ENCODE assay signal across 9 mouse cellular contexts in the genomic region with DNA sequence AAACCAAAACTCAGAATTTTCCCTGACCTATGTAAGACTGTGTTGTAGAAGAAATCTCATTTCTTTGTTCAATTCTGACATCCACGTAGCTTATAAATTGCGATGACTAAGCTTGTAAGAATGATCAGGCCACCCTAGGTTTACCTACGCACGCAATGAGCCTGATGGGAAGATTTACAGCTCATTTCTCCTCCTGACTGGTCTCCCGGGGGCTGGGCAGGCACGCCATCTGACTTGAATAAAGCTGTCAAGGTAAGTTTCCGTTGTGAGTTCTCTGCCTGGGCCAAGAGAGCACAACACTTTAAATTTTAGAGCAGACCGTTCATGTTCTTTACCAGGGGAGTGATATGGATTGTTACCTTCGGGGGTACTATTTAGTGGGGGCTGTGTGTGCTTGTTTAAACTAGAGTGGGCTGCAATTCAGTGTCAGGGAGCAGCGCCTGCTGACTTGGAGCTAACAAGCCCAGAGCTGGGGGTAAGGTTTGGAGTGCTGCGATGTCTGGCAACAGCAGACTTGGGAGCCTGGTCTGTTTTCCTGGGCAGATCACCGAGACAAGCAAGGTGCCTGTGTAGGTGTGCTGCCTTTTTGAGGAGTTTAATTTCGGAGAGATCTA. TPM values are rescaled to one million over a fixed set of nuclear protein-coding genes. Genes with fewer than 3 reads are reported as not detected.
DNase-seq lines count a peak whose midpoint lies in the region; ATAC-seq and TF ChIP-seq lines count a peak whose summit lies in the region.
"Had no signal": no experiment of that assay in that cellular context is flagged by ENCODE, and none has a peak within 500 bp of the region (broad histone marks: within the 10 kb centered on the region; RNA-seq: fewer than 3 reads in every experiment).

Gene Cdk19, plus strand, starts transcription at position 214 of the 614 bp plus-strand sequence.

- no peaks in the 10 kb centered on the region for H3K36me3 ChIP-seq in heart, embryonic 11.5 days (ENCODE audit: control insufficient read depth, insufficient read depth, low read length)
- no peaks in the 10 kb centered on the region for H3K36me3 ChIP-seq in stomach, postnatal 0 days (ENCODE audit: control insufficient read depth, insufficient read depth, low read length)
- H3K36me3 ChIP-seq: liver, embryonic 13.5 days had no signal

- no peaks in the 10 kb centered on the region for H3K9me3 ChIP-seq in heart, embryonic 11.5 days (replicated peaks; ENCODE audit: control insufficient read depth, low read length)
- no peaks in the 10 kb centered on the region for H3K9me3 ChIP-seq in stomach, postnatal 0 days (ENCODE audit: control insufficient read depth, low read length)
- H3K9me3 ChIP-seq: liver, embryonic 13.5 days had no signal

- DNase-seq in heart, postnatal 14 days = no peak
- DNase-seq in urinary bladder, postnatal 14 days (ENCODE audit: low spot score) = peak; percentile 67
- no peak for DNase-seq in urinary bladder, postnatal 10 days (ENCODE audit: low spot score)
- no peak for DNase-seq in layer of hippocampus, postnatal 25 days (ENCODE audit: extremely low spot score in 1 of 2, low spot score in 1 of 2)
- DNase-seq in stomach, postnatal 0 days (ENCODE audit: low spot score) = peak; percentile 53
- DNase-seq in liver = no peak
- DNase-seq in right cerebral cortex, adult 2 months (ENCODE audit: low spot score in 2 of 2) = no peak
- DNase-seq: liver, embryonic 13.5 days had no signal

- no peak within 1 kb of the TSS for H3K4me2 ChIP-seq in heart, embryonic 11.5 days
- H3K4me2 ChIP-seq in stomach, postnatal 0 days (replicated peaks; ENCODE audit: low read depth) = no peak within 1 kb of the TSS
- H3K4me2 ChIP-seq: liver, embryonic 13.5 days had no signal

- no peak within 1 kb of the TSS for H3K4me3 ChIP-seq in heart, embryonic 11.5 days (ENCODE audit: low read depth, low read length)
- H3K4me3 ChIP-seq in stomach, postnatal 0 days (ENCODE audit: low read depth, low read length) = no peak within 1 kb of the TSS
- H3K4me3 ChIP-seq: liver, embryonic 13.5 days had no signal

- no peak within 1 kb of the TSS for H3K27ac ChIP-seq in heart, embryonic 11.5 days (ENCODE audit: low read depth, low read length)
- H3K27ac ChIP-seq in stomach, postnatal 0 days (replicated peaks) = peak within 1 kb of the TSS; percentile 82
- H3K27ac ChIP-seq: liver, embryonic 13.5 days had no signal

- intact Hi-C loops in heart, postnatal 14 days (cut with DNase I) = no loop called here

- H3K27me3 ChIP-seq in heart, embryonic 11.5 days (ENCODE audit: control insufficient read depth, insufficient read depth, low read length) = no peaks in the 10 kb centered on the region
- no peaks in the 10 kb centered on the region for H3K27me3 ChIP-seq in stomach, postnatal 0 days (ENCODE audit: control insufficient read depth, insufficient read depth, low read length)
- H3K27me3 ChIP-seq: liver, embryonic 13.5 days had no signal

- no peak for TF ChIP-seq EP300 in stomach, postnatal 0 days (optimal IDR thresholded peaks at IDR 0.05)

- 40% methylated on average over 13 of the region's 13 CpGs for WGBS in heart, embryonic 11.5 days (ENCODE audit: insufficient replicate concordance)
- WGBS in stomach, postnatal 0 days = 26% methylated on average over 13 of the region's 13 CpGs

- no peaks in the 10 kb centered on the region for H3K4me1 ChIP-seq in heart, embryonic 11.5 days (ENCODE audit: control insufficient read depth, insufficient read depth, low read length)
- H3K4me1 ChIP-seq in stomach, postnatal 0 days (replicated peaks; ENCODE audit: control insufficient read depth, insufficient read depth) = no peaks in the 10 kb centered on the region
- H3K4me1 ChIP-seq: liver, embryonic 13.5 days had no signal

- no peak for ATAC-seq in heart, embryonic 11.5 days (replicated peaks; ENCODE audit: insufficient number of reproducible peaks, low FRiP score, low TSS enrichment)
- ATAC-seq in stomach, postnatal 0 days (ENCODE audit: low FRiP score, low TSS enrichment) = peak; percentile 76

- TF ChIP-seq CTCF in stomach, postnatal 0 days (IDR thresholded peaks at IDR 0.05; ENCODE audit: low read depth) = no peak

- H3K9ac ChIP-seq in heart, embryonic 11.5 days (ENCODE audit: low read depth, low read length) = no peak within 1 kb of the TSS
- H3K9ac ChIP-seq in stomach, postnatal 0 days (ENCODE audit: low read length) = no peak within 1 kb of the TSS
- H3K9ac ChIP-seq: liver, embryonic 13.5 days had no signal

RNA-seq across cellular contexts. Expression of gene Cdk19, which starts in this region (rescaled TPM):
- total RNA-seq in heart, postnatal 14 days (2021) = 10 to 100 TPM; 14.9 to 15.9 TPM
- 6.4 and 8.1 TPM in 2 replicates for polyA plus RNA-seq in heart, embryonic 11.5 days (2014; fragmentation: Nextera tagmentation; extraction: Ambion mirVana)
- total RNA-seq in layer of hippocampus, postnatal 25 days (2021) = 10 to 100 TPM; 30.3 to 31.5 TPM
- 4.2 and 4.4 TPM in 2 replicates for polyA plus RNA-seq in stomach, postnatal 0 days (2015; fragmentation: Nextera tagmentation; extraction: Ambion mirVana)

Comparison
In these comparisons a context has a peak if more than half of its experiments do, and no peak if none do; other contexts are left out.
1. DNase-seq: peak in urinary bladder, postnatal 14 days (single experiment) and stomach, postnatal 0 days (single experiment); none in heart, postnatal 14 days (0 of 2), urinary bladder, postnatal 10 days (single experiment), layer of hippocampus, postnatal 25 days (0 of 2), liver (single experiment) and right cerebral cortex, adult 2 months (0 of 2).